Mouse (Mus musculus) A20 (cell line): ENCODE data around the gene Kdsr.
"Not testable (repeated sequence)": the region's sequence is repeated elsewhere in the genome, so short reads cannot be mapped to it uniquely, and the experiment has no call there.

Experiments
- DNase-seq: peaks from one replicate; pipeline ENCODE4 v3.0.0-alpha.2; 2011; ENCODE audit warnings: low read depth, low spot score

The Kdsr gene

GRCm38 (mm10) chr1:106739810-106740209, 19.7 kb downstream of the Kdsr start:
- no peak for DNase-seq

GRCm38 (mm10) chr1:106738092-106738491, 21.4 kb downstream of the Kdsr start:
- peak; percentile 51 for DNase-seq

- DNase-seq: no peak
These were observed 23.3 kb downstream of the Kdsr start for GRCm38 (mm10) chr1:106736211-106736610.

- DNase-seq: peak; percentile 61
These were observed 23.9 kb downstream of the Kdsr start for GRCm38 (mm10) chr1:106735586-106735985.

- DNase-seq: no peak
These were observed 37.5 kb downstream of the Kdsr start for GRCm38 (mm10) chr1:106722061-106722460.

- not testable (repeated sequence) for DNase-seq
These were observed 41.8 kb downstream of the Kdsr start for GRCm38 (mm10) chr1:106717736-106718135.

- peak; percentile 58 for DNase-seq
These were observed 42.4 kb downstream of the Kdsr start for GRCm38 (mm10) chr1:106717071-106717601.

- no peak for DNase-seq
These were observed 43.4 kb downstream of the Kdsr start for GRCm38 (mm10) chr1:106716141-106716540.

- DNase-seq: no peak
These were observed 44.1 kb downstream of the Kdsr start for GRCm38 (mm10) chr1:106715111-106716083.

- DNase-seq: peak; percentile 41
These were observed 45.0 kb downstream of the Kdsr start for GRCm38 (mm10) chr1:106714530-106714981.

GRCm38 (mm10) chr1:106713621-106714529, 45.7 kb downstream of the Kdsr start, which contains the start of gene Bcl2:
Gene Bcl2, minus strand, starts transcription at chr1:106714274.
- peak; percentile 80 for DNase-seq

GRCm38 (mm10) chr1:106712330-106712729, 47.2 kb downstream of the Kdsr start:
- DNase-seq: no peak

GRCm38 (mm10) chr1:106711356-106712125, 48.0 kb downstream of the Kdsr start:
- no peak for DNase-seq

- no peak for DNase-seq
These were observed 49.3 kb downstream of the Kdsr start for GRCm38 (mm10) chr1:106710202-106710601.

- peak; percentile 66 for DNase-seq
These were observed 52.3 kb downstream of the Kdsr start for GRCm38 (mm10) chr1:106707036-106707880.

- DNase-seq: no peak
These were observed 56.3 kb downstream of the Kdsr start for GRCm38 (mm10) chr1:106703183-106703582.

GRCm38 (mm10) chr1:106702471-106703175, 56.9 kb downstream of the Kdsr start:
- no peak for DNase-seq

GRCm38 (mm10) chr1:106700520-106701114, 58.9 kb downstream of the Kdsr start:
- DNase-seq: no peak

GRCm38 (mm10) chr1:106696472-106696871, 63.1 kb downstream of the Kdsr start:
- DNase-seq: no peak
